16 mouse cellular contexts compared by ENCODE assay signal in genomic region chr17:86743351-86743941, GRCm38 (mm10). TPM values are rescaled to one million over a fixed set of nuclear protein-coding genes. Genes with fewer than 3 reads are reported as not detected.
DNase-seq lines count a peak whose midpoint lies in the region; ATAC-seq and TF ChIP-seq lines count a peak whose summit lies in the region.
"Had no signal": no experiment of that assay in that cellular context is flagged by ENCODE, and none has a peak within 500 bp of the region (broad histone marks: within the 10 kb centered on the region; RNA-seq: fewer than 3 reads in every experiment).

No protein-coding gene starts in this region.

- H3K9me3 ChIP-seq in hindbrain, embryonic 13.5 days, result no peaks in the 10 kb centered on the region
- H3K9me3 ChIP-seq: forebrain, embryonic 12.5 days; heart, embryonic 13.5 days; kidney, embryonic 15.5 days; lung, embryonic 15.5 days; midbrain, embryonic 15.5 days had no signal

- H3K9ac ChIP-seq in hindbrain, embryonic 13.5 days, result no peak overlapping the region
- H3K9ac ChIP-seq: forebrain, embryonic 12.5 days; heart, embryonic 13.5 days; kidney, embryonic 15.5 days; lung, embryonic 15.5 days; midbrain, embryonic 15.5 days had no signal

- 77% methylated on average over 6 of the region's 7 CpGs for WGBS in small intestine, adult 2 months
- 83% methylated on average over 7 of the region's 7 CpGs for WGBS in hindbrain, embryonic 13.5 days

- no peak for DNase-seq in layer of hippocampus, adult 2 months (ENCODE audit: low spot score in 2 of 2)
- no peak for DNase-seq in layer of hippocampus, adult 18-20 months (ENCODE audit: low spot score in 2 of 2)
- peak; percentile 32 for DNase-seq in thymus, postnatal 14 days
- no peak for DNase-seq in thymus, postnatal 25 days
- DNase-seq in right cerebral cortex, postnatal 36 days (ENCODE audit: low spot score in 2 of 2), result no peak
- DNase-seq: cerebellum, adult 9-11 months; gastrocnemius, postnatal 14 days; heart, postnatal 4 days had no signal

- H3K4me3 ChIP-seq in layer of hippocampus, adult 2 months, result no peak overlapping the region
- no peak overlapping the region for H3K4me3 ChIP-seq in bone marrow macrophage, adult 2 months (ENCODE audit: insufficient read depth, low read length)
- no peak overlapping the region for H3K4me3 ChIP-seq in small intestine, adult 2 months (ENCODE audit: low read depth, low read length)
- H3K4me3 ChIP-seq in hindbrain, embryonic 13.5 days, result no peak overlapping the region
- H3K4me3 ChIP-seq: forebrain, embryonic 12.5 days; heart, embryonic 13.5 days; kidney, embryonic 15.5 days; lung, embryonic 15.5 days; midbrain, embryonic 15.5 days had no signal

- H3K4me2 ChIP-seq in hindbrain, embryonic 13.5 days, result no peak overlapping the region
- H3K4me2 ChIP-seq: forebrain, embryonic 12.5 days; heart, embryonic 13.5 days; kidney, embryonic 15.5 days; lung, embryonic 15.5 days; midbrain, embryonic 15.5 days had no signal

- peaks cover 8% of the 10 kb centered on the region for H3K4me1 ChIP-seq in bone marrow macrophage, adult 2 months (ENCODE audit: control insufficient read depth, insufficient read depth, low read length)
- peaks cover 2% of the 10 kb centered on the region; the same call in 1 of the 2 replicates for H3K4me1 ChIP-seq in small intestine, adult 2 months (ENCODE audit: control insufficient read depth, insufficient read depth, insufficient read length, low read length)
- no peaks in the 10 kb centered on the region for H3K4me1 ChIP-seq in hindbrain, embryonic 13.5 days (replicated peaks)
- H3K4me1 ChIP-seq: forebrain, embryonic 12.5 days; kidney, embryonic 15.5 days; lung, embryonic 15.5 days; midbrain, embryonic 15.5 days had no signal

- ATAC-seq in hindbrain, embryonic 13.5 days (ENCODE audit: low FRiP score), result no peak
- ATAC-seq: midbrain, embryonic 15.5 days had no signal

- TF ChIP-seq POLR2A in bone marrow macrophage, adult 2 months (IDR thresholded peaks at IDR 0.05; ENCODE audit: borderline replicate concordance, low read depth, low read length), result no peak
- no peak for TF ChIP-seq POLR2A in small intestine, adult 2 months (IDR thresholded peaks at IDR 0.05; ENCODE audit: low read depth, low read length)

- H3K27me3 ChIP-seq in small intestine, adult 2 months (ENCODE audit: control insufficient read depth, insufficient read depth, low read length), result no peaks in the 10 kb centered on the region
- peaks cover 2% of the 10 kb centered on the region for H3K27me3 ChIP-seq in hindbrain, embryonic 13.5 days
- H3K27me3 ChIP-seq: forebrain, embryonic 12.5 days; kidney, embryonic 15.5 days; lung, embryonic 15.5 days had no signal

- no peaks in the 10 kb centered on the region for H3K36me3 ChIP-seq in small intestine, adult 2 months (ENCODE audit: control insufficient read depth, insufficient read depth, low read length)
- H3K36me3 ChIP-seq in hindbrain, embryonic 13.5 days, result no peaks in the 10 kb centered on the region
- H3K36me3 ChIP-seq: forebrain, embryonic 12.5 days; heart, embryonic 13.5 days; kidney, embryonic 15.5 days; lung, embryonic 15.5 days; midbrain, embryonic 15.5 days had no signal

- TF ChIP-seq CTCF in layer of hippocampus, adult 2 months (conservative IDR thresholded peaks at IDR 0.05), result peak; percentile 52
- peak; percentile 53 for TF ChIP-seq CTCF in bone marrow macrophage, adult 2 months (IDR thresholded peaks at IDR 0.05; ENCODE audit: low read depth, low read length)
- TF ChIP-seq CTCF in small intestine, adult 2 months (IDR thresholded peaks at IDR 0.05; ENCODE audit: extremely low read depth, insufficient read length, insufficient replicate concordance, low read depth, low read length), result peak; percentile 20; the same call in 1 of the 2 replicates

- no peak overlapping the region for H3K27ac ChIP-seq in layer of hippocampus, adult 2 months
- no peak overlapping the region for H3K27ac ChIP-seq in bone marrow macrophage, adult 2 months (ENCODE audit: insufficient read depth, low read depth, low read length)
- no peak overlapping the region for H3K27ac ChIP-seq in small intestine, adult 2 months (ENCODE audit: insufficient read depth, low read depth, low read length)
- H3K27ac ChIP-seq in hindbrain, embryonic 13.5 days, result no peak overlapping the region
- H3K27ac ChIP-seq: forebrain, embryonic 12.5 days; heart, embryonic 13.5 days; kidney, embryonic 15.5 days; lung, embryonic 15.5 days; midbrain, embryonic 15.5 days had no signal

RNA-seq across cellular contexts. Expression of gene Epas1, which starts 10.1 kb away (rescaled TPM):
- total RNA-seq in layer of hippocampus, adult 2 months (2021), result 10 to 100 TPM; 98.7 to 99.2 TPM
- 10 to 100 TPM; 83.0 to 84.1 TPM for total RNA-seq in layer of hippocampus, adult 18-20 months (2021)
- 0.74 and 1.1 TPM in 2 replicates for polyA plus RNA-seq in bone marrow macrophage, adult 2 months (2012; ENCODE audit: insufficient read depth, insufficient read length, missing spikeins)
- polyA plus RNA-seq in small intestine, adult 2 months (2012; rRNA removed), result 40.7 and 52.0 TPM in 2 replicates
- polyA plus RNA-seq in hindbrain, embryonic 13.5 days (2015; fragmentation: Nextera tagmentation; extraction: Ambion mirVana), result 4.6 and 5.0 TPM in 2 replicates
